Comparison of ENCODE assay signal across 21 mouse cellular contexts in the genomic region with DNA sequence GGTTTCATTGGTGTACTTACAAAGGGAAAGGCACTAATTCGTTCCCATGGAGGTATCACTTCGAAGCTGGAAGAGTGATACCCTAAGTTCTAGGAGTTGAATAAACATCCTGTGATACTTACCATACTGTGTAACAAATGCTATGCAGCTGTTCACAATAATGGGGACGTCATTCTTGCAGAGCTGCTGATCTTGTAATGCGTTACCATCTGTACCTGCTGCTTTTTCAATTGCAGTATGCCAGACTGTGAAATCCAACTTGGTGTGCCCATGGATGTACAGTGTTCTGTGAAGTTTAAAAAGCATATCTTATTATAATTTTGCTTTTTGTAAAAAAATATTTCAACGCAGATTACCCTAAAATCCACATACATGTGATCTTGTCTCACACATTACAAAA.
DNase-seq lines count a peak whose midpoint lies in the region; ATAC-seq and TF ChIP-seq lines count a peak whose summit lies in the region.
"Had no signal": no experiment of that assay in that cellular context is flagged by ENCODE, and none has a peak within 500 bp of the region (broad histone marks: within the 10 kb centered on the region; RNA-seq: fewer than 3 reads in every experiment).

No protein-coding gene starts in this region.

- H3K27ac ChIP-seq in forebrain, embryonic 14.5 days (ENCODE audit: low read depth, low read length), result no peak overlapping the region
- H3K27ac ChIP-seq in forebrain, postnatal 0 days (ENCODE audit: low read depth, low read length), result no peak overlapping the region
- no peak overlapping the region for H3K27ac ChIP-seq in limb, embryonic 12.5 days
- H3K27ac ChIP-seq in limb, embryonic 10.5 days, result no peak overlapping the region
- H3K27ac ChIP-seq: embryonic facial prominence, embryonic 13.5 days; forebrain, embryonic 13.5 days; hindbrain, embryonic 13.5 days; intestine, embryonic 15.5 days had no signal

- WGBS in forebrain, embryonic 14.5 days, result 71% methylated on average over 5 of the region's 5 CpGs
- WGBS in forebrain, postnatal 0 days, result 73% methylated on average over 5 of the region's 5 CpGs
- 55% methylated on average over 5 of the region's 5 CpGs for WGBS in limb, embryonic 12.5 days
- WGBS in limb, embryonic 10.5 days, result 80% methylated on average over 5 of the region's 5 CpGs

- ATAC-seq in forebrain, embryonic 14.5 days, result no peak
- no peak for ATAC-seq in forebrain, postnatal 0 days
- ATAC-seq in limb, embryonic 12.5 days (ENCODE audit: insufficient number of reproducible peaks, insufficient read depth, low FRiP score, low TSS enrichment, low read depth), result peak; percentile 37; the same call in 1 of the 2 replicates
- ATAC-seq: forebrain, embryonic 13.5 days; intestine, embryonic 15.5 days had no signal

- no peaks in the 10 kb centered on the region for H3K9me3 ChIP-seq in forebrain, embryonic 14.5 days (replicated peaks; ENCODE audit: control insufficient read depth, low read length)
- no peaks in the 10 kb centered on the region for H3K9me3 ChIP-seq in forebrain, postnatal 0 days (ENCODE audit: low read length)
- H3K9me3 ChIP-seq in limb, embryonic 12.5 days, result no peaks in the 10 kb centered on the region
- H3K9me3 ChIP-seq in limb, embryonic 10.5 days (replicated peaks), result no peaks in the 10 kb centered on the region
- H3K9me3 ChIP-seq: embryonic facial prominence, embryonic 13.5 days; forebrain, embryonic 13.5 days; hindbrain, embryonic 13.5 days; intestine, embryonic 15.5 days had no signal

- H3K36me3 ChIP-seq in forebrain, embryonic 14.5 days (ENCODE audit: control insufficient read depth, insufficient read depth, low read length), result no peaks in the 10 kb centered on the region
- H3K36me3 ChIP-seq in forebrain, postnatal 0 days (ENCODE audit: insufficient read depth), result no peaks in the 10 kb centered on the region
- H3K36me3 ChIP-seq in limb, embryonic 12.5 days, result no peaks in the 10 kb centered on the region
- no peaks in the 10 kb centered on the region for H3K36me3 ChIP-seq in limb, embryonic 10.5 days
- H3K36me3 ChIP-seq: embryonic facial prominence, embryonic 13.5 days; hindbrain, embryonic 13.5 days; intestine, embryonic 15.5 days had no signal

- no peak for TF ChIP-seq CTCF in forebrain, postnatal 0 days (IDR thresholded peaks at IDR 0.05; ENCODE audit: low read depth)
- no peak for TF ChIP-seq CTCF in brain, embryonic 14.5 days (IDR thresholded peaks at IDR 0.05; ENCODE audit: borderline replicate concordance, extremely low read depth, insufficient read depth, insufficient read length)

- no peak overlapping the region for H3K4me2 ChIP-seq in forebrain, embryonic 14.5 days (ENCODE audit: low read length)
- H3K4me2 ChIP-seq in forebrain, postnatal 0 days (ENCODE audit: low read depth), result no peak overlapping the region
- H3K4me2 ChIP-seq in limb, embryonic 12.5 days, result no peak overlapping the region
- H3K4me2 ChIP-seq: embryonic facial prominence, embryonic 13.5 days; forebrain, embryonic 13.5 days; hindbrain, embryonic 13.5 days; intestine, embryonic 15.5 days had no signal

- no peaks in the 10 kb centered on the region for H3K27me3 ChIP-seq in forebrain, embryonic 14.5 days (replicated peaks; ENCODE audit: control insufficient read depth, insufficient read depth, low read length)
- no peaks in the 10 kb centered on the region for H3K27me3 ChIP-seq in forebrain, postnatal 0 days (ENCODE audit: insufficient read depth, low read length)
- H3K27me3 ChIP-seq in limb, embryonic 12.5 days, result no peaks in the 10 kb centered on the region
- no peaks in the 10 kb centered on the region for H3K27me3 ChIP-seq in limb, embryonic 10.5 days (ENCODE audit: low read depth, poor library complexity, severe bottlenecking)
- H3K27me3 ChIP-seq: embryonic facial prominence, embryonic 13.5 days; forebrain, embryonic 13.5 days; hindbrain, embryonic 13.5 days; intestine, embryonic 15.5 days had no signal

- TF ChIP-seq POLR2A in brain, embryonic 14.5 days (IDR thresholded peaks at IDR 0.05; ENCODE audit: borderline replicate concordance, extremely low read depth, insufficient read depth, insufficient read length, poor library complexity, severe bottlenecking), result no peak

- H3K9ac ChIP-seq in forebrain, embryonic 14.5 days (ENCODE audit: low read length), result no peak overlapping the region
- H3K9ac ChIP-seq in forebrain, postnatal 0 days, result no peak overlapping the region
- H3K9ac ChIP-seq in limb, embryonic 12.5 days (replicated peaks), result no peak overlapping the region
- H3K9ac ChIP-seq: embryonic facial prominence, embryonic 13.5 days; forebrain, embryonic 13.5 days; hindbrain, embryonic 13.5 days; intestine, embryonic 15.5 days had no signal

- no peak overlapping the region for H3K4me3 ChIP-seq in forebrain, embryonic 14.5 days (ENCODE audit: low read depth, low read length)
- H3K4me3 ChIP-seq in forebrain, postnatal 0 days (ENCODE audit: low read depth, low read length), result no peak overlapping the region
- no peak overlapping the region for H3K4me3 ChIP-seq in limb, embryonic 12.5 days (replicated peaks)
- H3K4me3 ChIP-seq in limb, embryonic 10.5 days, result no peak overlapping the region
- H3K4me3 ChIP-seq: embryonic facial prominence, embryonic 13.5 days; forebrain, embryonic 13.5 days; hindbrain, embryonic 13.5 days; intestine, embryonic 15.5 days had no signal

- H3K4me1 ChIP-seq in forebrain, embryonic 14.5 days (ENCODE audit: control insufficient read depth, insufficient read depth, low read length), result no peaks in the 10 kb centered on the region
- H3K4me1 ChIP-seq in forebrain, postnatal 0 days (ENCODE audit: insufficient read depth), result no peaks in the 10 kb centered on the region
- H3K4me1 ChIP-seq in limb, embryonic 12.5 days (replicated peaks), result no peaks in the 10 kb centered on the region
- no peaks in the 10 kb centered on the region for H3K4me1 ChIP-seq in limb, embryonic 10.5 days
- H3K4me1 ChIP-seq: embryonic facial prominence, embryonic 13.5 days; forebrain, embryonic 13.5 days; hindbrain, embryonic 13.5 days; intestine, embryonic 15.5 days had no signal

- DNase-seq in forebrain, embryonic 14.5 days (ENCODE audit: low spot score), result peak; percentile 19
- no peak for DNase-seq in forebrain, postnatal 0 days
- no peak for DNase-seq in limb, embryonic 10.5 days (ENCODE audit: low spot score)
- DNase-seq in brain, embryonic 14.5 days (ENCODE audit: low read depth), result peak; percentile 46
- peak; percentile 22 for DNase-seq in mesoderm, embryonic 11.5 days (ENCODE audit: low read depth, low spot score)
- DNase-seq in spleen, postnatal 10 days (ENCODE audit: low spot score in 2 of 2), result no peak
- DNase-seq: adrenal gland, adult 2 months; adrenal gland, postnatal 25 days; cerebellum, adult 11 months; cerebellum, adult 8-10 months; cerebellum, postnatal 14 days; gastrocnemius, postnatal 36 days; heart, adult 11 months; heart, postnatal 10 days; heart, postnatal 4 days; kidney, adult 18-20 months had no signal

Comparison
In these comparisons a context has a peak if more than half of its experiments do, and no peak if none do; other contexts are left out.
1. DNase-seq: peak in forebrain, embryonic 14.5 days (single experiment), brain, embryonic 14.5 days (single experiment) and mesoderm, embryonic 11.5 days (single experiment); none in forebrain, postnatal 0 days (single experiment), limb, embryonic 10.5 days (single experiment) and spleen, postnatal 10 days (0 of 2).